Mouse (Mus musculus) forebrain, embryonic 14.5 days (tissue): ENCODE results near the gene Eepd1. TPM values are rescaled to one million over a fixed set of nuclear protein-coding genes. Genes with fewer than 3 reads are reported as not detected.
"Not testable (repeated sequence)": the region's sequence is repeated elsewhere in the genome, so short reads cannot be mapped to it uniquely, and the experiment has no call there.

Experiments
- ATAC-seq: fragments of 200-750 bp; cut with Nextera tagmentation; 2 replicates; pipeline ENCODE4 v1.8.0; 2017; ENCODE audit warnings: mild to moderate bottlenecking, moderate library complexity
- DNase-seq: peaks from one replicate; pipeline ENCODE4 v3.0.0-alpha.2; 2015; ENCODE audit warnings: low spot score
- H3K27ac ChIP-seq: fragments of 300-500 bp; sonication (generic); 2 replicates; pipeline ENCODE4 v1.5.1; 2014; ENCODE audit warnings: low read depth, mild to moderate bottlenecking, control low read depth, low read length, moderate library complexity
- H3K27me3 ChIP-seq: fragments of 300-500 bp; sonication (generic); replicated peaks from 2 replicates; pipeline ENCODE4 v1.6.1; 2014; ENCODE audit warnings: low read length, control low read depth, mixed read lengths; ENCODE audit not compliant: control insufficient read depth, insufficient read depth
- H3K36me3 ChIP-seq: fragments of 300-500 bp; sonication (generic); 2 replicates; pipeline ENCODE4 v1.6.1; 2014; ENCODE audit warnings: low read length, control low read depth; ENCODE audit not compliant: control insufficient read depth, insufficient read depth
- H3K4me1 ChIP-seq: fragments of 300-500 bp; sonication (generic); 2 replicates; pipeline ENCODE4 v1.6.1; 2014; ENCODE audit warnings: antibody characterized with exemption, low read length, control low read depth; ENCODE audit not compliant: control insufficient read depth, insufficient read depth
- H3K4me2 ChIP-seq: fragments of 300-500 bp; sonication (generic); 2 replicates; pipeline ENCODE4 v1.6.1; 2014; ENCODE audit warnings: mild to moderate bottlenecking, control low read depth, low read length
- H3K4me3 ChIP-seq: fragments of 300-500 bp; sonication (generic); 2 replicates; pipeline ENCODE4 v1.5.1; 2014; ENCODE audit warnings: low read depth, low read length, control low read depth
- H3K9ac ChIP-seq: fragments of 300-500 bp; sonication (generic); 2 replicates; pipeline ENCODE4 v1.6.1; 2014; ENCODE audit warnings: mild to moderate bottlenecking, low read length, control low read depth, moderate library complexity
- H3K9me3 ChIP-seq: fragments of 300-500 bp; sonication (generic); replicated peaks from 2 replicates; pipeline ENCODE4 v1.6.1; 2016; ENCODE audit warnings: low read length, control low read depth, mixed read lengths; ENCODE audit not compliant: control insufficient read depth
- WGBS: fragments of 180-500 bp; shearing (Covaris S2); extraction: QIAGEN DNeasy Blood & Tissue Kit; methylation state at CpG from one replicate; pipeline ENCODE4 v1.1.7; 2014; 5-methylcytosine and 5-hydroxymethylcytosine counted together
- polyA plus RNA-seq: library from polyadenylated mRNA; unstranded; fragments of >200 nt; fragmentation: Nextera tagmentation; extraction: Ambion mirVana; gene quantifications from 2 replicates; pipeline ENCODE4 v1.2.1, GENCODE M21; 2014

Eepd1 gene
- 9.7 and 11.6 TPM in 2 replicates for polyA plus RNA-seq

DNA sequence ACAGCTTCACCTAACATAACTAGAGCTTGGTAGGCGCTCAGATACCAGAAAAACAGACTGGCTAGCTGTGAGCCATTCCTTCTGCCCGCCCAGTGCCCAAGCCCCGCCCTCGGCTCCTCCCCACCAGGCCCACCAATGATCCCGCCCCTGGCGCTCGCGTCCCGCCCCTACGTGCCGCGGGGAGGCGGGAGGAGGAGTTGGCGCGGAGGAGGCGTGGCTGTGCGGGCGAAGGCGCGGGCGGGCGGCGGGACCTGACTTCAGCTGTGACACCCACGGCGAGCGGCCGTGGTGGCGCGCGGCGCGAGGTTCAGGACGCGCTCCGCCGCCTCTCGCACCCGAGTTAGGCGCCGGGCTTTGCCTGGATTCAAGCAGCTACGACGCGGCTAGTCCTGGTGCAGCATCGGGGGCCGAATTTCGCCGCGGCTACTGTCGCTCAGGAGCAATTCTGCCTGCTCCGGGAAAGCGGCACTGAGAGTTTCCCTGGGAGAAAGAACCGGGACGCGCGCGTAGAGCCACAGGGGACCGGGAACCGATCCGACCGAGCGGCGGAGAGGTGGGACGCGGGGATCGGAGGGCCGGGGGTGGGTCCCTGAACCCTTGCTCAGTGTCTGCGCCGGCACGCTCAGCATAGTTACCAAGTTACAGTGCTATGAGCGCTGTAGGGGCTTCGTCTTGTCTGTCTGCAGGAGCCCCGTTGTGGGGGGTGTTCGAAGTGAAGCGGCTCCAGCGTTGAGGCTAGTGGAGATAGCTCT lies at the start of gene Eepd1:
Gene Eepd1, plus strand, starts transcription at position 204 of the 752 bp plus-strand sequence.
- Histone ChIP-seq H3K36me3 (no peaks in the 10 kb centered on the region), H3K4me2 (peak within 1 kb of the TSS; percentile 77), H3K27ac (no peak within 1 kb of the TSS), H3K9me3 (no peaks in the 10 kb centered on the region), H3K4me3 (peak within 1 kb of the TSS; percentile 63), H3K27me3 (no peaks in the 10 kb centered on the region), H3K4me1 (peaks cover 16% of the 10 kb centered on the region), H3K9ac (peak within 1 kb of the TSS; percentile 77)
- DNase-seq, result peak; percentile 94
- WGBS, result under 1% methylated on average over 74 of the region's 75 CpGs
- peak; percentile 99 for ATAC-seq

DNA sequence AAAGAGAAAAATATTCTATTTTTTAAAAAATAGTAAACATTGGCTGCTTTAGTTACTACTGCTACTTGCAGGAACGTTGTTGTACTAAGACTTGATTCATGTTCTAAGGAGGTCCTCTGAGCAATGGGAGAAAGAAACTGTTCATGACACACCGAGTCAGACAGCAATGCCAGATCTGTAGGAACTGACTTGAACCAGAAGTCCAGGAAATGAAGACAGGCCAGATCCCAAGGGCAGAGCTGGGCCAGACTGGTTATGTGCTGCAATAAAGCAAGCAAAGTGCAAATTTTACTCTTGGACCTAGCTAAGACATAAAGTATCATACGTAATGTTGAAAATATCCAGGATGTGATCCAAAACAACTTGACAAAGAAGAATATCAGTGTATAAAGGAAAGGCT lies 42.5 kb upstream of the Eepd1 start:
- DNase-seq, result no peak
- 91% methylated on average over 3 of the region's 3 CpGs for WGBS
- ATAC-seq, result no peak
- Histone ChIP-seq H3K27ac (no peak overlapping the region), H3K9me3 (no peaks in the 10 kb centered on the region), H3K36me3 (no peaks in the 10 kb centered on the region), H3K27me3 (no peaks in the 10 kb centered on the region), H3K4me2 (no peak overlapping the region), H3K9ac (no peak overlapping the region), H3K4me1 (no peaks in the 10 kb centered on the region), H3K4me3 (no peak overlapping the region)

DNA sequence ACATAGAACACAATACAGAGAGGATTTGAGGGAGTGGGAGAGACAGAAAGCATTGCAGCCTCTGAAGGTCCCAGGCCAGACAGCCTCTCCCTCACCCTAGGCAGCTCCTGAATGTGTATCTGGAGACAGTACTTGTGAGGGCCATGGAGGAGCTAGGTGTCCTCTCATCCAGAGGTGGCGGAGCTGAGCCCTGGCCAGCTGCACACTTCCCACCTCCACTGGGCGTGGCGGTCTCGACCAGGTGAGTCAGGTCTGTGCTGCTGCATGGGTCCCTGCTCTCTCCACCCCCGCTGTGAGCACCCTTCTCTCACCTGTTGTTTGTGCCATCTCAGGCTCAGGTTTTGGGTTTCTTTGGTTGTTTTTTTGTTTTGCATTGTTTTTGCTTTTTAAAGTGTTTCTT lies 41.3 kb upstream of the Eepd1 start:
- not testable (repeated sequence) for H3K9ac ChIP-seq, DNase-seq, H3K27ac ChIP-seq, H3K36me3 ChIP-seq, ATAC-seq, H3K27me3 ChIP-seq, H3K4me1 ChIP-seq, H3K4me3 ChIP-seq, H3K9me3 ChIP-seq, H3K4me2 ChIP-seq
- 96% methylated on average over 2 of the region's 5 CpGs for WGBS

DNA sequence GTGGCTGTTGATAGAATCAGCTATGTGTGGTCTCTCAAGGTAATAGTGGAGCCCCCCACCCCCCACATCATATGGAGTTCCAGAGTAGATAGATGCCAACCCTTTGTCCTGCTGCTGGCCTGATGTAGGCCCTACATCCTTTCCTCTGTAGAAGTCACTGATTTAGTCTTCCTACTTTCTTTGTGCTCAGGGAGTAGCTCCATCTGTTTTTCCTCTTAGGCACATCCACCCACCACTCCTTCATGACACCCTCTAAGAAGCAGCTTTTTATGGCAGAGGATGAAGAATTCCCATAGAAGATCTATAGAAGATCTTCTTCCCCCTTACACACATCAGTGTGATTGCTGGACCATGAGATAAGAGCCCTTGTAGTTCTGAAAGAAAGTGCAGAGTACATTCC lies 39.3 kb upstream of the Eepd1 start:
- Histone ChIP-seq H3K4me1 (no peaks in the 10 kb centered on the region), H3K9me3 (no peaks in the 10 kb centered on the region), H3K4me3 (no peak overlapping the region), H3K36me3 (no peaks in the 10 kb centered on the region), H3K27ac (no peak overlapping the region), H3K4me2 (no peak overlapping the region), H3K27me3 (no peaks in the 10 kb centered on the region), H3K9ac (no peak overlapping the region)
- ATAC-seq (no peak), DNase-seq (no peak)

DNA sequence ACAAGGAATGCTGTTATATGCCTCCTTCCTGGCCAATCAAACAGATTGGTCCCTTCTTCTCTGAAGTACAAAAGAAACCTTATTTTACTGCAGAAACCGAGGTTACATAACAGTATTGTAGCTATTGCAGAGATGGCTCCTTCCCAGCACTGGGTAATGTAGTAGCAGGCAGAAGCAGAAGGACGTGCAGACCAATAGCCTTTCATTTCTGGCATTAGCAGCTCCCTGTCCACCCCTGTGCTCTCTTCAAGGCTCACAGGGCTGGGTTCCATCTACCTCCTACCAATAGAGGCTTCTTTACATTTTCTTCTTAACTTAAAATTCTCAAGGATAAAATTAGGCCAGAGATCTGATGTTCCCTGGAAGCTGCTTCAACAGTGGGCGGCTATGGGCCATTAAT lies 38.3 kb upstream of the Eepd1 start:
- 83% methylated on average over 3 of the region's 3 CpGs for WGBS
- ATAC-seq, result no peak
- Histone ChIP-seq H3K36me3 (no peaks in the 10 kb centered on the region), H3K4me3 (no peak overlapping the region), H3K27ac (no peak overlapping the region), H3K9ac (no peak overlapping the region), H3K27me3 (no peaks in the 10 kb centered on the region), H3K4me2 (no peak overlapping the region), H3K9me3 (no peaks in the 10 kb centered on the region), H3K4me1 (no peaks in the 10 kb centered on the region)
- no peak for DNase-seq

DNA sequence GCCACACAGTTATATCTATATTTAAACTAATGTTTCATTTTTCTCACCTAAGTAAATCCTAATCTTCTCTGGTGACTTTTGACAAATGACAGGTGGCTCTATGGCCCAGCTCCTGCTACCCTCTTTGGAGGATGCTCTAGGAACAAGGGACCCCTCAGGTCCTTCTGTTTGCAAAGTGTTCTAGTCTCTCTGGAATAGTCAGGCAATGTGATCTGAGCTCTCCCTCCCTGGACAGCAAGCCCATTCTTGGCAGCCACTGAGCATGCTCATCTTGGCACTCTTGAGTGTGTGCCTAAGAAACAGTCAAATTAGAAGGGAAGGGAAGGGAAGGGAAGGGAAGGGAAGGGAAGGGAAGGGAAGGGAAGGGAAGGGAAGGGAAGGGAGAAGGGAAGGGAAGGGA lies 37.8 kb upstream of the Eepd1 start:
- no peak overlapping the region for H3K27ac ChIP-seq

DNA sequence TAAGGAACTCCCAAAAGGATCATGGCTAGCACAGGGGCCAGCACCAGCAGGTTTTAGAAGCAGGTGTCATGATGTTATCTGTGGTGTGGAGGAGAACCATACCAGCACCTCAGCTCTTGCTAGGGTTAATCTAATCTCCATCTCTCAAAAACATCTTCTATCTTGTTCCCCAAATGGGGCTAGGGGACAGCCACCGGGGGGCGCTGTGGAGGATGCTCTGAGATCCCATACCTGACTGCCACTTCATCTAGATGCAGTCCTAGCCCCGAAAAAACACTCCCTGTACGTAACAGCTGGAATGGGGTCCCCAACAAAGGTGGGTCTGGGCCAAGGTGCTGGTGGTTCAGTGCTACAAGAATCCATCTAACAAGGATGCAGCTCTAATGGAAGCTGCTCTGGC lies 31.0 kb upstream of the Eepd1 start:
- no peak overlapping the region for H3K4me2 ChIP-seq
- WGBS, result 61% methylated on average over 4 of the region's 4 CpGs
- ATAC-seq (no peak), DNase-seq (no peak)
- no peak overlapping the region for H3K9ac ChIP-seq
- no peak overlapping the region for H3K27ac ChIP-seq
- no peaks in the 10 kb centered on the region for H3K36me3 ChIP-seq
- H3K9me3 ChIP-seq, result no peaks in the 10 kb centered on the region
- no peaks in the 10 kb centered on the region for H3K27me3 ChIP-seq
- no peak overlapping the region for H3K4me3 ChIP-seq
- no peaks in the 10 kb centered on the region for H3K4me1 ChIP-seq

More for the DNA sequence above, 37.8 kb upstream of the Eepd1 start:
- Histone ChIP-seq H3K36me3 (no peaks in the 10 kb centered on the region), H3K9me3 (no peaks in the 10 kb centered on the region), H3K4me1 (no peaks in the 10 kb centered on the region), H3K27me3 (no peaks in the 10 kb centered on the region), H3K9ac (no peak overlapping the region), H3K4me3 (no peak overlapping the region), H3K4me2 (no peak overlapping the region)
- ATAC-seq, result no peak
- DNase-seq, result no peak

DNA sequence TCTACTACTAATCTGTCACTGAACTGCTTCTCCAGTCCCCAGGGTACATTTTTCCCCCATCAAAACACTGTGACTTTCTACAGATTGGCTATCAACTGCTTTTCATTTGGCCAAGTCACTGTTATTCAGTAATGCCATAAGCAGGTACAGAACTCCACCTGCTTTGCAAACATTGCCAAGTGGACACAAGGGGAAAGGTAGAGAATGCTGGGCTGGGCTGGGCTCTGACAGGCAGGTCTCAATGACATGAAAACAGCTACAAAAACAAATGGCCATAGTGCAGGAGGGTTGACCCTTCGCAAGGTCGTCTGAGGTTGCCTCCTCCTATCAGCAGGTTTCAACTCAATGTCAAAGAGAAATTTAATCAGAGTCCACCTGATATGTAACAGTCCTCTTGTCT lies 26.3 kb upstream of the Eepd1 start:
- Histone ChIP-seq H3K9me3 (0 out of 2 replicates have a peak, but pooled peaks cover 2% of the 10 kb centered on the region), H3K4me1 (no peaks in the 10 kb centered on the region), H3K27ac (no peak overlapping the region), H3K36me3 (no peaks in the 10 kb centered on the region), H3K27me3 (no peaks in the 10 kb centered on the region), H3K9ac (no peak overlapping the region), H3K4me3 (no peak overlapping the region), H3K4me2 (no peak overlapping the region)
- WGBS, result 88% methylated on average over 2 of the region's 2 CpGs
- no peak for DNase-seq
- ATAC-seq, result no peak

DNA sequence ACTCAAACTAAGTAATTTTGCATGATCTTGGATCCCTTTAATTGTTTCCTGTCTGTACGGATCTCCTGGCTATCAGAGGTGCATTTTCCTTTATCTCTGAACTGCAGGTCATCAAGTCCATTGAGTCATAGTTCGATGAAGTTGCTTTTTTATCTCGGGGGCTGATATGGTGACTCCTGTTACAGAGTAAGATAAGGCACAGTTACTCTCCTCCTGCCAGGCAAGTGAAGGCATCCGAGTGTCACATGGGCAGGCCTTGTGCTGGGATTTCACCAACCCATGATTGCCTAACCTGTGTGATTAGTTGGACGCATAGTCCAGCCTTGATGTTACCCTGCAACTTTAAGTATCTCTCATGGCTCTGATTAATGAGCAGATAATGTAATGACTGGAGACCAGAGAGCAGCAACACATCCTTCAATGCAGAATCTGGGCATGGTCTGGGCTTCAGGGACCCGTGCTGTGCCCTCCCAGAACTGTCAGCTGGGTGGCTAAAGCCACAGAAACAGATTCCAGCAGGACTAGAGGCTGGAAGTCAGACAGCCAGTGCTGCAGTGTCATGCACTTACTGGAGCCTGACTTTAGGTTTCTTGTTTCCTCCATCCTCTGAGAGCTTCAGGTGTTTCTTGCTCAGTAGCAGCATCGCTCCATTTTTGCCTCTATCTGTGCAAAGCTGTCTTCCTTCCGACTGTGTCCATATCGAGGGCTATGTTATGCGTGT lies 20.4 kb upstream of the Eepd1 start:
- ATAC-seq (no peak), DNase-seq (no peak)
- Histone ChIP-seq H3K9ac (no peak overlapping the region), H3K4me1 (no peaks in the 10 kb centered on the region), H3K27ac (no peak overlapping the region), H3K4me2 (no peak overlapping the region), H3K9me3 (no peaks in the 10 kb centered on the region), H3K36me3 (no peaks in the 10 kb centered on the region), H3K27me3 (no peaks in the 10 kb centered on the region), H3K4me3 (no peak overlapping the region)
- WGBS, result 87% methylated on average over 10 of the region's 10 CpGs
